Mouse (Mus musculus): Measurements from ENCODE around the gene Mrap2.

The Mrap2 gene

DNA sequence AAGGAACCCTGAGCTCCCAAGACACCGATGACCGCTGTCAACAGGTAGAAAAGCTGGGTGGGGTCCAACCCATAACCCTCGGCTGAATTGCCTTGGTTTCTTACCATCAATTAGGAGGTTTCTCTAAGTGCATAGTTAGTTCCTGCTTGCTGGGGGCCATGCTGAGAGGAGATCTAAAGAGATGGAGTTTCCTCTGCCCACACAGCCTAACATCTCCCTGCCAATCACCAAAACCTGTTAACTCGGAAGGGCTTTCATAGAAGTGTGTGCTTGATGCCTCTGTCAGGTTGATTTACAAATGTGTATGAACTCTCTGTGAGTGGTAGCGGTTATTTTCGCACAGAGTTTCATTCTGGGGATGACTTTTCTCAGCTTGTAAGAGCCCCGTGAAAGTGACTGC lies 34.4 kb downstream of the Mrap2 start:
- in situ Hi-C loops (cut with MboI, MseI), result no loop called here

DNA sequence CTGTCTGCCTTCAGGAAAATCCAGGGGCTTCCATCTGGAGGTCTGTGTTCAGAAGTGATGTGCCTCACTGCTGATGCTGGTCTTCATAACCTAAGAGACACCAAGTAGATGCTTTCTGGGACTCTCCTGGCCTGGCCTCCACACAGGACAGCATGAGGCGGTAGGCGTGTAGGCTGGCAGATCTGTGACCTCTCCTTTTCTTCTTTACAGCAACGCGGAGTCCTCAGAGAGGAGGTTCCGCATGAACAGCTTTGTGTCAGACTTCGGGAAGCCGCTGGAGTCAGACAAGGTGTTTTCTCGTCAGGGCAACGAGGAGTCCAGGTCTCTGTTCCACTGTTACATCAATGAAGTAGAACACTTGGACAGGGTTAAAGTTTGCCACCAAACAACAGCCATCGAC lies 38.1 kb downstream of the Mrap2 start:
- in situ Hi-C loops (cut with MboI, MseI), result no loop called here

- in situ Hi-C loops (cut with MboI, MseI), result no loop called here
Observed at GRCm38 (mm10) chr9:87187336-87187735, 43.2 kb downstream of the Mrap2 start.

- in situ Hi-C loops (cut with MboI, MseI), result no loop called here
Observed at GRCm38 (mm10) chr9:87193721-87194120, 49.6 kb downstream of the Mrap2 start.

DNA sequence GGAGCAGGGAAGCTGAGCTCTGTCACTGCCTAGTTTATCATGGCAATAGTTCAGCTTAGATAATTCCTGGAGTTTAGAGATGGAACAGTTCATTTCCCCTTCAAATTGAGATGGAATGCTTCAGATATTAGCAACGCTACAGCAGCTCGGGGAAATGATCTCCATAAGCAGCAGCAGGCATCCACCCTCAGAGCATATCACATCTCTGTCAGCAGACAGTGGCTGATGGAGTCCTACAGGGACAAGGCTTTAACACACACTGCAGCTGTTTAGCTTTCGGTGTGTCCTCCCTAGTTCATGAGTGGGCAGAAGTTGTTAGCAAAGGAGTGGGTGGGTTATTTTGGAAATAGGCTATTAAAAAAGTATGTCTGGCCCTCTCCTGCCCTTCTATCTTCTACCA lies 53.2 kb downstream of the Mrap2 start:
- in situ Hi-C loops (cut with MboI, MseI), result no loop called here

GRCm38 (mm10) chr9:87198036-87198435 lies 53.9 kb downstream of the Mrap2 start:
- in situ Hi-C loops (cut with MboI, MseI), result no loop called here

DNA sequence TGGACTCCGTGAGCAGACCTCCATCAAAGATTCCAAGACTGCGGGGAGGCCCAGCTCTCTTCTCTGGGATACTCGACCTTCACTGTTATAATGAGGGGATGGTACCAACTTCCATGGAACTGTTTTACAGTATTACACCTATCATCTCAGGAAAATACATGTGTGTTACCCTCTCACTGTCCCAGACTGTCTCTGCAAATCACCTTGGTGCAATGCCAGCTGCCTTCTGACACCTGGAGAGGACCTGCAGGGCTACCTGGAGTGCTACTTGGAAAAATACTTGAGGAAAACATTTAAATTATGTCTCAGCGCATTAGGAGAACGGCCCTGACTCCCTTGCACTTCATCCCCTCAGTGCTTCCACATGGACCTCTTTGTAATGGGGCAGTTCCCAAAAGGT lies 56.3 kb downstream of the Mrap2 start:
- in situ Hi-C loops (cut with MboI, MseI), result no loop called here

- in situ Hi-C loops (cut with MboI, MseI), result no loop called here
Observed at GRCm38 (mm10) chr9:87200919-87201318, 56.8 kb downstream of the Mrap2 start.

- in situ Hi-C loops (cut with MboI, MseI), result no loop called here
Observed at GRCm38 (mm10) chr9:87202431-87202830, 58.3 kb downstream of the Mrap2 start.

DNA sequence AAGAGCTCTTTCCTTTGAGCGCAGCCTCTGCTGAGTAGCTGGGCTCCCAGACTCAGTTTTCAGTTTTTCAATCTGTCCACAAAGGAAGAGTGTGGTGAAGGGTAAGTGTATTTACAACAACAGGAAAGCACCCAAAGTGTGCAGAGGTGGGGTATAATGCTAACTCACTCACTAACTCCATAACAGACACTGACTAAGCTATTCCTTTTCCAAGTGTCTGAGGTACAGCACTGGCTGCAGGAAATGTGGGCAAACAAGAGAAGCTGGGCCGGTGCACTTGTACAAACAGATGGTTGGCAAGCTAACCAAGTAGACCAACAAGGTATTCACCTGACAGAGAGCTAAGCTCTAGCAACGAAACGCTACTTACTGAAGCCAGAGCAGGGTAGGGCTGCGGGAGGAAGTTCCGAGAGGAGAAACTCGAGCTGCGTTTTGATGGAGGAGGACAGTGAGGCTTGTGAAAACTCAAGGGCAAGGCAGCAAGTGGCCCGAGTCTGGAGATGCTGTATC lies 66.8 kb downstream of the Mrap2 start:
- in situ Hi-C loops (cut with MboI, MseI), result no loop called here

- in situ Hi-C loops (cut with MboI, MseI), result no loop called here
Observed at GRCm38 (mm10) chr9:87213204-87213603, 69.1 kb downstream of the Mrap2 start.

Measured in T-helper 2 cell (primary cell).